Mouse (Mus musculus): ENCODE results near the gene Phf2. TPM values are rescaled to one million over a fixed set of nuclear protein-coding genes. Genes with fewer than 3 reads are reported as not detected.
"Not testable (repeated sequence)": the region's sequence is repeated elsewhere in the genome, so short reads cannot be mapped to it uniquely, and the experiment has no call there.

The Phf2 gene
- polyA plus RNA-seq, 1 experiment, result 29.4 TPM

DNA sequence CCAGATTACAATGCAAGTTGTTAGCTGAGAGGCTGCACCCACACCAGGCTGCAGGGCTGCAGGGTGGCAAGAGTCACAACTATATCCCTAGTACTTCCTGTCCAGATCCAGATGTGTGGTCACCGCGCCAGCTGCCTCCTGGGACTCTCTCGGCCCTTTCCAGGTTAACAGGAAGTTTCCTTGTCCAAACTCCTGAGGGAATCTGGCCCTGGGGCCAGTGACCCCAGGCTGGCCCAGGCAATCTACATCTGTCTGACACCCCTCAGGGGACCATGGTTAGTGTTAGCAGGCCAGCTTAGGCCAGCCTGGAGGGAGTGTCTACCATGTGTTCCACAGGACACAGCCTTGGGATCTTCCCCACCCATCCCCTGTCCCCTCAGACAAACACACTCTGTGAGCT is 51.8 kb downstream of the Phf2 start:
- no peak overlapping the region for H3K4me3 ChIP-seq (ENCODE audit: insufficient read depth, low read length)
- no peak overlapping the region for H3K27ac ChIP-seq (ENCODE audit: insufficient read depth, low read length)
- TF ChIP-seq POLR2A (IDR thresholded peaks at IDR 0.05; ENCODE audit: low read depth, low read length), result no peak
- no peak for TF ChIP-seq CTCF (IDR thresholded peaks at IDR 0.05; ENCODE audit: borderline replicate concordance, insufficient read depth, low read length)

DNA sequence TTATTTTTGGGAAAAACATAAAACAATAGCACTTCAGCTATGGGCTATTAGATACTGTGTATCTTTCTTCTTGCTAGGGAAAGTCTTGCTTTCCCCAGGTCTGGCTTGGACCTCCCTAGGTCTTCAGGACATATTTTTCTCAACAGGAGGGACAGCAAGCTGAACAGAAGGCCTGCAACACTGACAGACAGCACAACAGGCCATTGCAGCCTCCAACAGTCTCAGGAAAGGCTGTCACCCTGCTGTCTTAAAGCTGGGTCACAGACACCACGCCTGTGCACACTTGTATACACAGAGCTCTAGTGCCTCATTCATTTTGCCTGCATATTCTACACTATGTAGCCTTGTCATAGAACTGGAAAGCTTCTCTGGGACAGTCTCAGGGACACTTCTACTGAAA is 56.5 kb downstream of the Phf2 start:
- H3K4me3 ChIP-seq (ENCODE audit: insufficient read depth, low read length), result no peak overlapping the region

More for the DNA sequence above, 51.8 kb downstream of the Phf2 start:
- H3K4me1 ChIP-seq (ENCODE audit: control insufficient read depth, insufficient read depth, low read length), result no peaks in the 10 kb centered on the region

DNA sequence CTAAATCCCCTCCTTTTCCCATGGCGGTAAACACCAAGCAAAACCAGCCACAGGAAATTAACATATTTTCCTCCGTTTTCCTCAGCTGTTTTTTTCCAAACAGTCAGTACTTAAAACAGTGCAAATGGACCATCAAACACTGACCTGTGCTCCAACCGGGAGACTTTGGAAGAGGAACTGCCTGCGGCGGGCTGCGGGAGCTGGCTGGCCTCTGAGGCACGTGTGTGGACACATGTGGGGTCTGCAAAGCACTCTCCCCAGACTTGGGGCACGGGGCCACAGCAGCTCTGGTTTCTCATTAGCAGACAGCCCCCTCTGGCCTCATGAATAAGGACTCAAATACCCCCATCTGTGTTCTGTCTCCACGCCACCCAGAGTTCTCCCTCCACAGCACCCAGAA is 59.9 kb downstream of the Phf2 start:
- Histone ChIP-seq H3K4me3 (ENCODE audit: insufficient read depth, low read length) (no peak overlapping the region), H3K27ac (ENCODE audit: insufficient read depth, low read length) (no peak overlapping the region), H3K4me1 (ENCODE audit: control insufficient read depth, insufficient read depth, low read length) (no peaks in the 10 kb centered on the region)
- TF ChIP-seq CTCF (IDR thresholded peaks at IDR 0.05; ENCODE audit: borderline replicate concordance, insufficient read depth, low read length) (no peak), POLR2A (IDR thresholded peaks at IDR 0.05; ENCODE audit: low read depth, low read length) (no peak)

More for the DNA sequence above, 56.5 kb downstream of the Phf2 start:
- Histone ChIP-seq H3K4me1 (ENCODE audit: control insufficient read depth, insufficient read depth, low read length) (no peaks in the 10 kb centered on the region), H3K27ac (ENCODE audit: insufficient read depth, low read length) (no peak overlapping the region)
- TF ChIP-seq CTCF (IDR thresholded peaks at IDR 0.05; ENCODE audit: borderline replicate concordance, insufficient read depth, low read length) (no peak), POLR2A (IDR thresholded peaks at IDR 0.05; ENCODE audit: low read depth, low read length) (no peak)

DNA sequence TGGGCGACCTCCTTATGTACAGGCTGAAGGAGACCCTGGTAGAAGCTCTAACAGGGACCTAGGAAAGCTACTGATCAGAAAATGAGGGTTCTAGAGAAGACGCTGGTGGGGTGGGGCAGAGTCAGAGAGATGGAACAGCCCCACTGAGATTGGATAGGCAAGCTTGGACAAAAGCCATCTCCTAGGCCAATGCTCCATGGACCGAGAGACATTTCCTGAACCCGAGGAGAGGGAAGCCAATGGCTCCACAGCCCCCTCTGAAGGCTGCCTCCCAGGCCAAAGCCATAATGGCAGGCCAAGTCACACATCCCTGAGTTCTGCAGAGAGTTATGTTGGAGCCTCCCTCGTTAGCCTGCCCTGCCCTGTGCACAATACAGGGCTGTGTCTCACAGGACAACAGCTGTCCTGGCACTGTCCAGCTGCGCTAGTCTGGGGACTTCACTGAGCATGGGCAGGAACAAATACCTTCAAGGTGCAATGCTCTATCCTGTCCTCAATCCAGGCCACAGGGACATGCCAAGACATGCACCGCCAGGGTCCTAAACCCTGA is 60.6 kb downstream of the Phf2 start:
- Histone ChIP-seq H3K27ac (ENCODE audit: insufficient read depth, low read length) (no peak overlapping the region), H3K4me3 (ENCODE audit: insufficient read depth, low read length) (no peak overlapping the region), H3K4me1 (ENCODE audit: control insufficient read depth, insufficient read depth, low read length) (no peaks in the 10 kb centered on the region)
- TF ChIP-seq POLR2A (IDR thresholded peaks at IDR 0.05; ENCODE audit: low read depth, low read length) (no peak), CTCF (IDR thresholded peaks at IDR 0.05; ENCODE audit: borderline replicate concordance, insufficient read depth, low read length) (no peak)

DNA sequence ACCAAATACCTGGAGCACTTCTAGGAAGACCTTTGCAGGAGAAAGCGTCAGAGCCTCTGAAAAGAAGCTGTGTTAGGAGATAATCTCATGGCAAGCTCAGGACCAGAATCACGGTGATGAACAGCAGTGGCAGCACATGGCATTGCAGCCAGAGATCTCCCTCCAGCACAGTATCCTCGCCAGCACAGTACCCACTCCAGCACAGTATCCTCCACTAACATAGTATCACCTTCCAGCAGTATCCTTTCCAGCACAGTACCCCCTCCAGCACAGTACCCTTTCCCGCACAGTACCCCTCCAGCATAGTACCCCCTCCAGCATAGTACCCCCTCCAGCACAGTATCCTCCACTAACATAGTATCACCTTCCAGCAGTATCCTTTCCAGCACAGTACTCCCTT is 61.3 kb downstream of the Phf2 start:
- not testable (repeated sequence) for H3K27ac ChIP-seq (ENCODE audit: insufficient read depth, low read length); H3K4me1 ChIP-seq (ENCODE audit: control insufficient read depth, insufficient read depth, low read length); H3K4me3 ChIP-seq (ENCODE audit: insufficient read depth, low read length)

DNA sequence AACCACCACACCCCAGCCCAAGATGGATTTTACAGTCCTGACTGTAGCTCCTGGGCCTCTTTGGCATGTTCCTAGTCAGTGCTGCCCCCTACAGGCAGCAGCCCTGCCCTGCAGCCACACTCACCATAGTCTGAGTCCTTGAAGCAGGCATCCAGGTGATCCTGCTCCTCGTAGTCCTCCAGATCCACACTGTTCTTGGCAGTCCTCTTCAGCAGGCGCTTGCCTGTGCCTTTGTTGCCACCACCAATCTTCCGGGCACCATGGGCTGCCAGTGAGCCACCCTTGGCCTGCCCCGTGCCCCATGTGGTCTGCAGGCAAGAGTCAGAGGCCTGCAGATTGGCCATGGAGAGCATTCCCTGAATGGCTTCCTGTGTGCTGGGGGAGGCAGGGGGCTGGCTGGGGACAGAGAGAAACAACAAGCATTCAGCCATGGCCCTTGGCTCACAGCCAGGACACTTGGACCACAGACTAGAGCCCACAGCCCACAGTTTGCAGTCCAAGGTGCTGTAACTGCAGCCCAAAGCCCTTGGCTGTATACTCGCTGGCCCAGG is 63.4 kb downstream of the Phf2 start:
- Histone ChIP-seq H3K4me3 (ENCODE audit: insufficient read depth, low read length) (no peak overlapping the region), H3K27ac (ENCODE audit: insufficient read depth, low read length) (no peak overlapping the region), H3K4me1 (ENCODE audit: control insufficient read depth, insufficient read depth, low read length) (no peaks in the 10 kb centered on the region)
- TF ChIP-seq CTCF (IDR thresholded peaks at IDR 0.05; ENCODE audit: borderline replicate concordance, insufficient read depth, low read length) (peak; percentile 97), POLR2A (IDR thresholded peaks at IDR 0.05; ENCODE audit: low read depth, low read length) (no peak)

DNA sequence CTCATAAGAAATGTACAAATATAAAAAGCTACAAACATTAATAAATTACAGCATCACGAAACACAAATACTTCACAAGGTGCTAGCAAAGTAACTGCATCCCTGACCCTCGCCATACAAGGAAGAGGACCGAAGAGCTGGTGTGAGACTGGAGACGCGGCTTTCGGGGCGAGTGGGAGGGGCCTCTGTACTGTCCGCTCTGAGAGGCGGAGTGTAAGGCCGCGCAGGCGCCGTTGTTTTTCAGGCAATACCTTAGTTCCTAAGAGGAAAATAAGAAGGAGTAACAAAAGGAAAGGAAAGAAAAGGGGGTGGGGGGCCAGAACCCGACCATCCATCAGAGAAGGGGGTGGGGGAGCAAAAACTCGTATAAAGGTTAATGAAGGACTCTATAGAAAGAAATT is 68.7 kb downstream of the Phf2 start:
- no peaks in the 10 kb centered on the region for H3K4me1 ChIP-seq (ENCODE audit: control insufficient read depth, insufficient read depth, low read length)
- H3K4me3 ChIP-seq (ENCODE audit: insufficient read depth, low read length), result no peak overlapping the region
- TF ChIP-seq POLR2A (IDR thresholded peaks at IDR 0.05; ENCODE audit: low read depth, low read length), result no peak
- TF ChIP-seq CTCF (IDR thresholded peaks at IDR 0.05; ENCODE audit: borderline replicate concordance, insufficient read depth, low read length), result no peak

DNA sequence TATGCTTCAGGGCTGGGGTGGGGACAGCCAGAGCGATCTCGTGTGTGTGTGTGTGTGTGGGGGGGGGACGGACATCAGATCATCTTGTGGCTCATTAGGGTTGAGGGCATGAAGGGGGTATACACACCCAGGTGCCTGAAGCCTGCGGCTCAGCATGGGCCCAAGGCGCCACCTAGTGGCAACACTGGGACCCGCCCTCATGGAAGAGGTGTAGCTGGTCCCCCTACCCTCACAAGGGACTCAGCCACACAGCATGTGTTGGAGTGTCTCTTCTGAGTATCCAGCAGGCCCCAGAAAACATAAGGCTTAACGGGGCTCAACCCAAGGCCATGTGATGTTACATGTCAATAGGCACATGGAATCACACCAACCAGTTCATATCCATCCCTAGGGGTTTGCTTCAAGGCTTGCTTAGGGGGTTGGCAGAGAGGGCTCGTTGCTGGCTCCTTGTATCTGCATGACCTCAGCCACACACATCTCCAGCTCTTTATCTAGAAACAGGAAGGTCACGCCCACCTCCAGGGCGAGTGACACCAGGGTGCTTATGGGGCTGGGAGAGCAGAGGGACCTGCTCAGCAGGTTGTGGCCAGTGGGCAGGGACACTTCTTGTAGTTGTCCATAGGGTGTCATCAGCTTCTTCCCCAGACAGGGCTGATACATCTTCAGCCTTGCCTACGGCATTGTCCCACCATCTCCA is 69.9 kb downstream of the Phf2 start:
- TF ChIP-seq CTCF (IDR thresholded peaks at IDR 0.05; ENCODE audit: borderline replicate concordance, insufficient read depth, low read length), result peak; percentile 92
- no peak for TF ChIP-seq POLR2A (IDR thresholded peaks at IDR 0.05; ENCODE audit: low read depth, low read length)
- Histone ChIP-seq H3K27ac (ENCODE audit: insufficient read depth, low read length) (no peak overlapping the region), H3K4me3 (ENCODE audit: insufficient read depth, low read length) (no peak overlapping the region), H3K4me1 (ENCODE audit: control insufficient read depth, insufficient read depth, low read length) (no peaks in the 10 kb centered on the region)

More for the DNA sequence above, 68.7 kb downstream of the Phf2 start:
- H3K27ac ChIP-seq (ENCODE audit: insufficient read depth, low read length), result no peak overlapping the region

DNA sequence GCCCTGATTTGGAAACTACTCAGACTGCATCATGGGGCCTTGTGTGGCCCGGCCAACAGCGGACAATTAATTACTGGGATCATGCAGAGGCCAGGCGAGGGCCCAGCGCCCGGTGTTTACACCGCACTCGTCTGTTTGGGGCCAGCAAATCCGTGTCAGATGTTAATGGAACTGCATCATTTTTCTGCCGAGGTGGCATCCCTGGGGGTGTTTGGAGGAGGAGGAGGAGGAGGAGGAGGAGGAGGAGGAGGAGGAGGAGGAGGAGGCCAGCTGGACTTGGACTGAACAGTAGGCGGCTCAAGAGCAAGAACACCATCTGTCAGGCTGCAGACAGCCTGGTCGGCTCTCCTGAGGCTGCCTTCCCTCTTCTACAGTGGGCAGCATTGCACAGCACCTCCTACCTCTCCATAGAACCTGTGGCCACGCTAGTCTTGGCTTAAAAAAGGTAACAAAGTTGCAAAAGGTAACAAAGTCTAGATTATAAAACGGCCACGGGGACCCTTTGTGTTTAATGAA is 72.6 kb downstream of the Phf2 start:
- Histone ChIP-seq H3K4me1 (ENCODE audit: control insufficient read depth, insufficient read depth, low read length) (no peaks in the 10 kb centered on the region), H3K4me3 (ENCODE audit: insufficient read depth, low read length) (no peak overlapping the region), H3K27ac (ENCODE audit: insufficient read depth, low read length) (no peak overlapping the region)
- no peak for TF ChIP-seq POLR2A (IDR thresholded peaks at IDR 0.05; ENCODE audit: low read depth, low read length)
- TF ChIP-seq CTCF (IDR thresholded peaks at IDR 0.05; ENCODE audit: borderline replicate concordance, insufficient read depth, low read length), result no peak

DNA sequence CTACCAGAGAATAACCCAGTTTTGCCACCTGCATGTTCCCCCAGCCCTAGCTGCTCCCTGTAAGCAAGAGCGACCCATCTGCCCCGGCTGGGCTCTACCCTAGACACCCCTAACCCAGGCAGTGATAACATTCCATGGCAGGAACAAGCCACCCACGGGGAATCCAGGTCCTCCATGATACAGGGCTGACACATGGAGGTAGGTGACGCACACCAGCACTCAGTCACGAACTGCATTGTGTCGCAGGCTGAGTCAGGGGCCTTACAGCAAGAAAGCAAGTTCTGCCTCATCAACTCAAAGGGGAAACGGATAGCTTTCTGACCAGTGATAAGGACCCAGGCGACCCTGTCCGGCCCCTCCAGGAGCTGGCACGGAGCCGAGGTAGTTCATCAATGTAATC is 74.0 kb downstream of the Phf2 start:
- H3K4me1 ChIP-seq (ENCODE audit: control insufficient read depth, insufficient read depth, low read length), result no peaks in the 10 kb centered on the region
- TF ChIP-seq CTCF (IDR thresholded peaks at IDR 0.05; ENCODE audit: borderline replicate concordance, insufficient read depth, low read length) (no peak), POLR2A (IDR thresholded peaks at IDR 0.05; ENCODE audit: low read depth, low read length) (no peak)
- no peak overlapping the region for H3K27ac ChIP-seq (ENCODE audit: insufficient read depth, low read length)
- H3K4me3 ChIP-seq (ENCODE audit: insufficient read depth, low read length), result no peak overlapping the region

All from embryonic fibroblast, embryonic 13.5 days (primary cell).